Mouse (Mus musculus) testis, postnatal 10 days (tissue): ENCODE data around the gene Zfp597.

Source experiments
- DNase-seq: peaks from one replicate; pipeline ENCODE4 v3.0.0; 2021; ENCODE audit warnings: low spot score

The Zfp597 gene

GRCm38 (mm10) chr16:3884201-3885064, at the start of gene Zfp597, which contains the start of gene Gm20695:
Gene Zfp597 (minus strand): TSS chr16:3884561.
Gene Gm20695 (plus strand): TSS chr16:3884648.
- DNase-seq, result peak; percentile 96

- DNase-seq, result no peak
These were observed 49.7 kb upstream of the Zfp597 start for GRCm38 (mm10) chr16:3934091-3934490.

GRCm38 (mm10) chr16:3933536-3933935, 49.2 kb upstream of the Zfp597 start:
- no peak for DNase-seq

- no peak for DNase-seq
These were observed 44.8 kb upstream of the Zfp597 start for GRCm38 (mm10) chr16:3929151-3929550.

- DNase-seq, result no peak
These were observed 44.2 kb upstream of the Zfp597 start for GRCm38 (mm10) chr16:3928582-3928981.

GRCm38 (mm10) chr16:3923966-3924365, 39.6 kb upstream of the Zfp597 start:
- DNase-seq, result no peak

GRCm38 (mm10) chr16:3923515-3923914, 39.2 kb upstream of the Zfp597 start:
- DNase-seq, result no peak

- no peak for DNase-seq
These were observed 36.4 kb upstream of the Zfp597 start for GRCm38 (mm10) chr16:3920756-3921155.

- DNase-seq, result no peak
These were observed 24.8 kb upstream of the Zfp597 start for GRCm38 (mm10) chr16:3909118-3909517.

- DNase-seq, result peak; percentile 94
These were observed 24.3 kb upstream of the Zfp597 start, which contains the start of the genes 1700037C18Rik and Cluap1 for GRCm38 (mm10) chr16:3908537-3909111. Gene 1700037C18Rik (minus strand): TSS chr16:3908689. Gene Cluap1 (plus strand): TSS chr16:3908801.

GRCm38 (mm10) chr16:3907471-3907870, 23.1 kb upstream of the Zfp597 start:
- DNase-seq, result no peak

- DNase-seq, result no peak
These were observed 12.2 kb upstream of the Zfp597 start for GRCm38 (mm10) chr16:3896553-3896952.

- DNase-seq, result no peak
These were observed 11.7 kb upstream of the Zfp597 start for GRCm38 (mm10) chr16:3896046-3896445.

GRCm38 (mm10) chr16:3895173-3895792, 10.9 kb upstream of the Zfp597 start:
- no peak for DNase-seq

- DNase-seq, result no peak
These were observed 9.4 kb upstream of the Zfp597 start for GRCm38 (mm10) chr16:3893739-3894138.

- no peak for DNase-seq
These were observed 7.4 kb upstream of the Zfp597 start for GRCm38 (mm10) chr16:3891621-3892295.

- no peak for DNase-seq
These were observed 807 bp upstream of the Zfp597 start for GRCm38 (mm10) chr16:3885065-3885670.

GRCm38 (mm10) chr16:3876346-3876745, 8.0 kb downstream of the Zfp597 start:
- DNase-seq, result no peak

GRCm38 (mm10) chr16:3872216-3873047, 11.9 kb downstream of the Zfp597 start, which contains the start of gene Naa60:
Gene Naa60 (plus strand): TSS chr16:3872375.
- DNase-seq, result peak; percentile 94

- DNase-seq, result no peak
These were observed 12.5 kb downstream of the Zfp597 start for GRCm38 (mm10) chr16:3871815-3872214.

GRCm38 (mm10) chr16:3859254-3859653, 25.1 kb downstream of the Zfp597 start:
- DNase-seq, result no peak
